Mouse (Mus musculus): ENCODE results near the gene Zfp367. TPM values are rescaled to one million over a fixed set of nuclear protein-coding genes. Genes with fewer than 3 reads are reported as not detected.

Gene Zfp367
- total RNA-seq, 4 experiments from 2014 or later = 18.7 to 25.5 (median 23.4) TPM

DNA sequence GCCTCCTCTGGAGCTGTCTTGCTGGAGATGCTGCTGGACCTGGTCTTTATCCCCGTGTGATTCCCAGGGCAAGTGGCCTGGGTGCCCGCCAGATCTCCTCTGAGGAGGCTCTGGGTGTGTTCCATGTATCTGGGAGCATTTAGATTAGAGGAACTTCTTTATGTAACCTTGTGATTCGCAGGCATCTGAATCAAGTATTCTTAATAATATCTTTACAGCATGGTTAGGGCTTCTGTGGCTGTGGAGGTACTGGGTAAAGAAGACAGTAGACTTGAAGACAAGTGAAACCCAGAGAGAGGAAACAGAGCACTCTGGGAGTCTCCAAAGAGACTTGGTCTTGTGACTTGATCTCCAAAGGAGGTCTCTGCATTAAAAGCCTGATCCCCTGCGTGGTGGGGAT, 63.9 kb downstream of the Zfp367 start, which contains the start of gene Hsd17b3:
Gene Hsd17b3 (minus strand): TSS at position 101 of the 400 bp plus-strand sequence.
- DNase-seq = no peak

DNA sequence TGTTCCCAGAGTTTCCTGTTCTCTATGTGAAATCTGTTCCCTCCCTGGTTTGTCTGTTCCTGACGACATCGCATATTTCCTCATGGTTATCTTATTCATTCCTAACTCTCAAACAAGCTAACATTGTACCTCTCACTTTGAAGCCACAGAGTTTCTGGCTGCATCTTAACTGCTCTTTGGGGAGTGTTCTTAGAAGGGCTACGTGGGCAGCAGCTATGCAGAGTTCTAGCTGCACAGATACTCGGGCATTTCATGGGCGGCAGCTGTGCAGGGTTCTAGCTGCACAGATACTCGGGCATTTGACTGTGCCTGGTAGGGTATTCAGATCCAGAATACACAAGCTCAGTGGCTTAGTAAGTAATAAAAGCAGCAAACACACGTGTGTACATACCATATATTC, 64.9 kb downstream of the Zfp367 start:
- DNase-seq = no peak

DNA sequence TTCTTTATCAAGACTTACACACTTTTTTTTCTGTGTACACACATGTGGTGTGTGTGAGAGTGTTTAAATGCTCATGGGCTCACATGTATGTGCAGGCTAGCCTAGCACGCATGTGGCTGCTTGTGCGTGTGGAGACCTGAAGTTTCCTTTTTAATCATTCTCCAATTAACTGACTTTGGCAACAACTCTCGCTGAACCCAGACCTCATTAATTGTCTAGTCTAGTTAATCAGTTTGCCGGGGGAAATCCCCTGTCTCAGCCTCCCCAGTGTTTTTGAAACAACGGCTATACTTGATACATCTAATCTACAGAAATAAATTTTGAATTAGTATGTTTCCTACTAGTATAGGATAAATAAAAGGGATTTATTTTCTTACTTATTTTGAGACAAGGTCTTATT, 67.0 kb downstream of the Zfp367 start:
- DNase-seq = no peak

DNA sequence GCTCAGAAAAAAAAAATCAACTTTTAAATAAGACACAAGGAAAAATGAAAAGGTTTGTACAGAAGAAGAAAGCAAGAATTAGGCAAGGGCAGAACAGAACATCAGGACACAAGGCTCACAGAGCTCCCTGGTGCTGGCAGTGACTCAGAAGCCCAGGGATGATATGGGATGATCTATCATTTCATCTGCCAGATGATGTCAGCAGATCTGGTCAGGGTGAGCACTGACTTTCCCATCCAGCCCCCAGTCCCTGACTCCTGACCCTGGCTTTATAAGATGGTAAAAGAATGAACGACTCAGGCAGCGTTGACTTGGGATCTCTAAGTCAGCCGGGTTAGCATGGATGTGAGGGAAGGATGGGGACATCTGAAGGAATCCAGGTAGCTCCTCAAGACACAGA, 69.7 kb downstream of the Zfp367 start:
- DNase-seq = peak; percentile 64

Other genes with a start within 250 kb of the Zfp367 start
- gene Hsd17b3, start 64.0 kb downstream of the Zfp367 start, total RNA-seq (2022) = 1 to 10 TPM; 1.8 to 2.2 (median 1.8) TPM
- 10 to 100 TPM in 3 of 4 experiments, 1 to 10 TPM in 1; 6.9 to 10.6 (median 10.3) TPM for gene Slc35d2, start 23.8 kb downstream of the Zfp367 start, total RNA-seq (2022)
- gene Habp4, start 8.6 kb upstream of the Zfp367 start, total RNA-seq (2022) = 10 to 100 TPM; 33.4 to 57.7 (median 43.0) TPM
- gene Cdc14b, start 122.1 kb upstream of the Zfp367 start, total RNA-seq (2022) = 10 to 100 TPM; 11.0 to 21.2 (median 15.8) TPM
- 10 to 100 TPM; 44.6 to 57.2 (median 50.2) TPM for gene Aaed1, start 159.5 kb upstream of the Zfp367 start, total RNA-seq (2022)
- 100 to 1,000 TPM; 197 to 449 (median 314) TPM for gene Ctsl, start 217.7 kb upstream of the Zfp367 start, total RNA-seq (2022)